Mouse (Mus musculus): Measurements from ENCODE around the gene Slc26a1.

Gene Slc26a1

GRCm38 (mm10) chr5:108691152-108691551 lies 15.8 kb upstream of the Slc26a1 start:
- no peak for DNase-seq (ENCODE audit: low spot score in 2 of 2)

GRCm38 (mm10) chr5:108689091-108689490 lies 13.7 kb upstream of the Slc26a1 start:
- no peak for DNase-seq (ENCODE audit: low spot score in 2 of 2)

- DNase-seq (ENCODE audit: low spot score in 2 of 2), result no peak
Observed at GRCm38 (mm10) chr5:108680871-108681270, 5.5 kb upstream of the Slc26a1 start.

GRCm38 (mm10) chr5:108679909-108680308 lies 4.5 kb upstream of the Slc26a1 start:
- no peak for DNase-seq (ENCODE audit: low spot score in 2 of 2)

GRCm38 (mm10) chr5:108678296-108678854 lies 3.0 kb upstream of the Slc26a1 start:
- DNase-seq (ENCODE audit: low spot score in 2 of 2), result no peak

- DNase-seq (ENCODE audit: low spot score in 2 of 2), result peak; percentile 79 to 82
Observed at GRCm38 (mm10) chr5:108677605-108678295, 2.4 kb upstream of the Slc26a1 start.

GRCm38 (mm10) chr5:108676772-108677498 lies 1.6 kb upstream of the Slc26a1 start:
- DNase-seq (ENCODE audit: low spot score in 2 of 2), result no peak

GRCm38 (mm10) chr5:108674624-108675023 lies 745 bp downstream of the Slc26a1 start:
- no peak for DNase-seq (ENCODE audit: low spot score in 2 of 2)

- no peak for DNase-seq (ENCODE audit: low spot score in 2 of 2)
Observed at GRCm38 (mm10) chr5:108671757-108672156, 3.6 kb downstream of the Slc26a1 start.

GRCm38 (mm10) chr5:108670785-108671184 lies 4.6 kb downstream of the Slc26a1 start:
- DNase-seq (ENCODE audit: low spot score in 2 of 2), result no peak

GRCm38 (mm10) chr5:108669986-108670385 lies 5.4 kb downstream of the Slc26a1 start:
- no peak for DNase-seq (ENCODE audit: low spot score in 2 of 2)

GRCm38 (mm10) chr5:108668977-108669936 lies 6.1 kb downstream of the Slc26a1 start, which contains the start of gene Dgkq:
Dgkq (minus strand) TSS chr5:108669672.
- DNase-seq (ENCODE audit: low spot score in 2 of 2), result peak; percentile 87 to 89

- DNase-seq (ENCODE audit: low spot score in 2 of 2), result no peak
Observed at GRCm38 (mm10) chr5:108668387-108668932, 6.9 kb downstream of the Slc26a1 start.

- no peak for DNase-seq (ENCODE audit: low spot score in 2 of 2)
Observed at GRCm38 (mm10) chr5:108667370-108667769, 8.0 kb downstream of the Slc26a1 start.

GRCm38 (mm10) chr5:108665066-108665465 lies 10.3 kb downstream of the Slc26a1 start:
- no peak for DNase-seq (ENCODE audit: low spot score in 2 of 2)

GRCm38 (mm10) chr5:108662772-108663171 lies 12.6 kb downstream of the Slc26a1 start:
- DNase-seq (ENCODE audit: low spot score in 2 of 2), result no peak

- peak; percentile 87 to 88 for DNase-seq (ENCODE audit: low spot score in 2 of 2)
Observed at GRCm38 (mm10) chr5:108660632-108661268, 14.6 kb downstream of the Slc26a1 start.

GRCm38 (mm10) chr5:108659698-108660631 lies 15.4 kb downstream of the Slc26a1 start, which contains the start of gene Idua:
Idua (plus strand) TSS chr5:108660331.
- no peak for DNase-seq (ENCODE audit: low spot score in 2 of 2)

GRCm38 (mm10) chr5:108658611-108659010 lies 16.8 kb downstream of the Slc26a1 start:
- DNase-seq (ENCODE audit: low spot score in 2 of 2), result no peak

GRCm38 (mm10) chr5:108657406-108657805 lies 18.0 kb downstream of the Slc26a1 start:
- no peak for DNase-seq (ENCODE audit: low spot score in 2 of 2)

Measured in right cerebral cortex, postnatal 36 days (tissue).